ENCODE assay signal across 10 mouse cellular contexts in genomic region chr5:19908706-19909060, GRCm38 (mm10).
DNase-seq lines count a peak whose midpoint lies in the region; ATAC-seq and TF ChIP-seq lines count a peak whose summit lies in the region.
"Had no signal": no experiment of that assay in that cellular context is flagged by ENCODE, and none has a peak within 500 bp of the region (broad histone marks: within the 10 kb centered on the region; RNA-seq: fewer than 3 reads in every experiment).

No protein-coding gene starts in this region.

- DNase-seq in heart, postnatal 25 days (ENCODE audit: low spot score) = no peak
- DNase-seq in right cerebral cortex, adult 2 months (ENCODE audit: low spot score in 2 of 2) = peak; percentile 34 to 40
- DNase-seq in right cerebral cortex, postnatal 10 days (ENCODE audit: low spot score in 2 of 2) = no peak
- DNase-seq in stomach, postnatal 0 days (ENCODE audit: low spot score) = no peak
- no peak for DNase-seq in spleen, adult 12 weeks (ENCODE audit: low spot score)
- DNase-seq in T-cell, adult 2 months (ENCODE audit: low spot score) = no peak
- DNase-seq: heart, postnatal 10 days had no signal

- ATAC-seq in heart, embryonic 14.5 days (ENCODE audit: insufficient number of reproducible peaks, insufficient read depth, low FRiP score, low read depth) = no peak
- ATAC-seq in intestine, postnatal 0 days = no peak
- no peak for ATAC-seq in stomach, postnatal 0 days (ENCODE audit: low FRiP score, low TSS enrichment)

- no peaks in the 10 kb centered on the region for H3K9me3 ChIP-seq in heart, embryonic 14.5 days (ENCODE audit: control insufficient read depth, low read length)
- no peaks in the 10 kb centered on the region for H3K9me3 ChIP-seq in intestine, postnatal 0 days (ENCODE audit: control insufficient read depth)
- H3K9me3 ChIP-seq in stomach, postnatal 0 days (ENCODE audit: control insufficient read depth, low read length) = no peaks in the 10 kb centered on the region

- H3K4me1 ChIP-seq in heart, embryonic 14.5 days (ENCODE audit: control insufficient read depth in 2 of 2, insufficient read depth in 2 of 2, low read length in 2 of 2) = peaks cover 6 to 15% of the 10 kb centered on the region in 2 experiments
- H3K4me1 ChIP-seq in intestine, postnatal 0 days (replicated peaks; ENCODE audit: control insufficient read depth, insufficient read depth, low read length) = no peaks in the 10 kb centered on the region
- no peaks in the 10 kb centered on the region for H3K4me1 ChIP-seq in stomach, postnatal 0 days (replicated peaks; ENCODE audit: control insufficient read depth, insufficient read depth)

- intact Hi-C loops in heart, postnatal 25 days (cut with DNase I) = no loop called here

- TF ChIP-seq CTCF in intestine, postnatal 0 days (IDR thresholded peaks at IDR 0.05; ENCODE audit: low read depth) = no peak
- no peak for TF ChIP-seq CTCF in stomach, postnatal 0 days (IDR thresholded peaks at IDR 0.05; ENCODE audit: low read depth)

- H3K9ac ChIP-seq in heart, embryonic 14.5 days (ENCODE audit: low read length) = 0 out of 2 replicates have a peak overlapping the region, but pooled peaks have one; percentile 14
- no peak overlapping the region for H3K9ac ChIP-seq in intestine, postnatal 0 days (ENCODE audit: low read depth, low read length)
- no peak overlapping the region for H3K9ac ChIP-seq in stomach, postnatal 0 days (ENCODE audit: low read length)

- H3K36me3 ChIP-seq in heart, embryonic 14.5 days (ENCODE audit: control insufficient read depth, insufficient read depth, low read length) = no peaks in the 10 kb centered on the region
- no peaks in the 10 kb centered on the region for H3K36me3 ChIP-seq in intestine, postnatal 0 days (ENCODE audit: control insufficient read depth, insufficient read depth)
- no peaks in the 10 kb centered on the region for H3K36me3 ChIP-seq in stomach, postnatal 0 days (ENCODE audit: control insufficient read depth, insufficient read depth, low read length)

- peak overlapping the region; percentile 87 for H3K4me2 ChIP-seq in heart, embryonic 14.5 days (ENCODE audit: low read length)
- peak overlapping the region; percentile 40 for H3K4me2 ChIP-seq in intestine, postnatal 0 days (replicated peaks; ENCODE audit: low read depth)
- H3K4me2 ChIP-seq in stomach, postnatal 0 days (replicated peaks; ENCODE audit: low read depth) = peak overlapping the region; percentile 58

- H3K4me3 ChIP-seq in heart, embryonic 14.5 days (ENCODE audit: control insufficient read depth in 1 of 2, insufficient read depth in 1 of 2, low read depth in 1 of 2, low read length in 2 of 2) = peak overlapping the region; percentile 31 to 42
- no peak overlapping the region for H3K4me3 ChIP-seq in intestine, postnatal 0 days (ENCODE audit: low read depth, low read length)
- peak overlapping the region; percentile 25 for H3K4me3 ChIP-seq in stomach, postnatal 0 days (ENCODE audit: low read depth, low read length)

- WGBS in heart, embryonic 14.5 days = 3% methylated on average over 5 of the region's 5 CpGs
- 2% methylated on average over 5 of the region's 5 CpGs for WGBS in intestine, postnatal 0 days
- WGBS in stomach, postnatal 0 days = 3% methylated on average over 5 of the region's 5 CpGs

- H3K27me3 ChIP-seq in heart, embryonic 14.5 days (ENCODE audit: control insufficient read depth, insufficient read depth, low read length) = peaks cover 7% of the 10 kb centered on the region; the same call in 1 of the 2 replicates
- H3K27me3 ChIP-seq in intestine, postnatal 0 days (replicated peaks; ENCODE audit: control insufficient read depth, insufficient read depth, low read length) = 0 out of 2 replicates have a peak, but pooled peaks cover 4% of the 10 kb centered on the region
- no peaks in the 10 kb centered on the region for H3K27me3 ChIP-seq in stomach, postnatal 0 days (ENCODE audit: control insufficient read depth, insufficient read depth, low read length)
- H3K27me3 ChIP-seq: CH12.LX had no signal

- H3K27ac ChIP-seq in heart, embryonic 14.5 days (replicated peaks in 1 of 2; ENCODE audit: control insufficient read depth in 1 of 2, insufficient read depth in 1 of 2, low read depth in 2 of 2, low read length in 2 of 2) = no peak overlapping the region
- no peak overlapping the region for H3K27ac ChIP-seq in intestine, postnatal 0 days (ENCODE audit: low read depth, low read length)
- H3K27ac ChIP-seq in stomach, postnatal 0 days (replicated peaks) = no peak overlapping the region

- no peak for TF ChIP-seq EP300 in stomach, postnatal 0 days (optimal IDR thresholded peaks at IDR 0.05)

Comparison
In these comparisons a context has a peak if more than half of its experiments do, and no peak if none do; other contexts are left out.
1. DNase-seq: peak in right cerebral cortex, adult 2 months (2 of 2); none in heart, postnatal 25 days (single experiment), right cerebral cortex, postnatal 10 days (0 of 2), stomach, postnatal 0 days (single experiment), spleen, adult 12 weeks (single experiment) and T-cell, adult 2 months (single experiment).
2. Peak in every context shown above with its lines, with median percentiles within 50 percentile points of each other: H3K4me2 ChIP-seq.